In genomic region chr1:184034011-184034557, GRCm38 (mm10) we compare ENCODE assay signal across 8 mouse cellular contexts. TPM values are rescaled to one million over a fixed set of nuclear protein-coding genes. Genes with fewer than 3 reads are reported as not detected.
DNase-seq lines count a peak whose midpoint lies in the region; ATAC-seq and TF ChIP-seq lines count a peak whose summit lies in the region.

Gene 1700056E22Rik (minus strand): TSS chr1:184034301.

- peak within 1 kb of the TSS; percentile 76 for H3K9ac ChIP-seq in MEL (ENCODE audit: control insufficient read depth, low read depth, low read length, poor library complexity, severe bottlenecking)
- H3K9ac ChIP-seq in forebrain, postnatal 0 days = peak within 1 kb of the TSS; percentile 65
- peak within 1 kb of the TSS; percentile 79 for H3K9ac ChIP-seq in lung, embryonic 15.5 days

- peak within 1 kb of the TSS; percentile 68 to 77 for H3K4me3 ChIP-seq in MEL (ENCODE audit: control insufficient read depth in 1 of 2, insufficient read depth in 1 of 2, low read depth in 2 of 2, low read length in 2 of 2)
- peak within 1 kb of the TSS; percentile 69 for H3K4me3 ChIP-seq in cerebellum, adult 2 months (replicated peaks; ENCODE audit: insufficient read depth, low read depth, low read length)
- H3K4me3 ChIP-seq in forebrain, postnatal 0 days (ENCODE audit: low read depth, low read length) = peak within 1 kb of the TSS; percentile 57
- H3K4me3 ChIP-seq in lung, embryonic 15.5 days = peak within 1 kb of the TSS; percentile 73

- TF ChIP-seq CTCF in MEL (IDR thresholded peaks at IDR 0.05 in 2 of 3, conservative IDR thresholded peaks at IDR 0.05 in 1 of 3; ENCODE audit: control insufficient read depth in 1 of 3, insufficient read depth in 1 of 3, low read depth in 2 of 3, low read length in 3 of 3, poor library complexity in 1 of 3, severe bottlenecking in 1 of 3) = peak in 1 of 3 experiments; percentile 39; a peak in 2 of 6 replicates
- TF ChIP-seq CTCF in cerebellum, adult 2 months (IDR thresholded peaks at IDR 0.05; ENCODE audit: borderline replicate concordance, insufficient read depth, low read depth, low read length) = no peak
- peak; percentile 37; the same call in 1 of the 2 replicates for TF ChIP-seq CTCF in forebrain, postnatal 0 days (IDR thresholded peaks at IDR 0.05; ENCODE audit: low read depth)

- H3K27ac ChIP-seq in MEL (ENCODE audit: control insufficient read depth, low read depth, low read length) = peak within 1 kb of the TSS; percentile 55
- peak within 1 kb of the TSS; percentile 82 for H3K27ac ChIP-seq in cerebellum, adult 2 months (ENCODE audit: insufficient read depth, low read length)
- H3K27ac ChIP-seq in forebrain, postnatal 0 days (ENCODE audit: low read depth, low read length) = peak within 1 kb of the TSS; percentile 89
- peak within 1 kb of the TSS; percentile 94 for H3K27ac ChIP-seq in lung, embryonic 15.5 days

- peak; percentile 99 for DNase-seq in MEL (ENCODE audit: low read depth, low spot score)
- peak; percentile 96 to 99 for DNase-seq in cerebellum, adult 2 months
- DNase-seq in forebrain, postnatal 0 days = peak; percentile 100
- peak; percentile 99 for DNase-seq in heart, postnatal 4 days
- peak; percentile 98 to 99 for DNase-seq in layer of hippocampus, adult 8-10 months (ENCODE audit: low spot score in 2 of 2)
- DNase-seq in ovary, adult 18-20 months (ENCODE audit: low spot score) = peak; percentile 99
- peak; percentile 100 for DNase-seq in thymus, postnatal 0 days (ENCODE audit: low spot score)

- peaks cover 2% of the 10 kb centered on the region; the same call in 1 of the 2 replicates for H3K79me2 ChIP-seq in MEL (ENCODE audit: control insufficient read depth, insufficient read depth, low read length, poor library complexity)

- H3K4me2 ChIP-seq in forebrain, postnatal 0 days (ENCODE audit: low read depth) = peak within 1 kb of the TSS; percentile 87
- H3K4me2 ChIP-seq in lung, embryonic 15.5 days = peak within 1 kb of the TSS; percentile 90

- no peaks in the 10 kb centered on the region for H3K27me3 ChIP-seq in MEL (ENCODE audit: control insufficient read depth in 1 of 2, insufficient read depth in 2 of 2, low read length in 2 of 2)
- no peaks in the 10 kb centered on the region for H3K27me3 ChIP-seq in cerebellum, adult 2 months (ENCODE audit: control insufficient read depth, insufficient read depth, low read length)
- H3K27me3 ChIP-seq in forebrain, postnatal 0 days (ENCODE audit: insufficient read depth, low read length) = no peaks in the 10 kb centered on the region
- no peaks in the 10 kb centered on the region for H3K27me3 ChIP-seq in lung, embryonic 15.5 days

- H3K4me1 ChIP-seq in MEL (ENCODE audit: control insufficient read depth in 1 of 2, insufficient read depth in 2 of 2, low read length in 2 of 2) = peaks cover 6 to 14% of the 10 kb centered on the region in 2 experiments
- H3K4me1 ChIP-seq in cerebellum, adult 2 months (ENCODE audit: control insufficient read depth, insufficient read depth, low read length) = peaks cover 9% of the 10 kb centered on the region
- H3K4me1 ChIP-seq in forebrain, postnatal 0 days (ENCODE audit: insufficient read depth) = peaks cover 3% of the 10 kb centered on the region; the same call in 1 of the 2 replicates
- peaks cover 12% of the 10 kb centered on the region for H3K4me1 ChIP-seq in lung, embryonic 15.5 days

- TF ChIP-seq RAD21 in MEL (IDR thresholded peaks at IDR 0.05; ENCODE audit: low read depth, low read length) = no peak

- under 1% methylated on average over 38 of the region's 38 CpGs for WGBS in cerebellum, adult 2 months
- WGBS in forebrain, postnatal 0 days = under 1% methylated on average over 38 of the region's 38 CpGs
- under 1% methylated on average over 38 of the region's 38 CpGs for WGBS in lung, embryonic 15.5 days

- H3K9me3 ChIP-seq in MEL (replicated peaks; ENCODE audit: insufficient read depth, low read length) = no peaks in the 10 kb centered on the region
- H3K9me3 ChIP-seq in forebrain, postnatal 0 days (ENCODE audit: low read length) = no peaks in the 10 kb centered on the region
- H3K9me3 ChIP-seq in lung, embryonic 15.5 days = no peaks in the 10 kb centered on the region

- H3K36me3 ChIP-seq in MEL (ENCODE audit: control insufficient read depth in 1 of 2, insufficient read depth in 2 of 2, low read length in 2 of 2) = peaks cover 0 to 9% of the 10 kb centered on the region in 2 experiments; a peak in 2 of 4 replicates
- H3K36me3 ChIP-seq in forebrain, postnatal 0 days (ENCODE audit: insufficient read depth) = no peaks in the 10 kb centered on the region
- no peaks in the 10 kb centered on the region for H3K36me3 ChIP-seq in lung, embryonic 15.5 days

- TF ChIP-seq POLR2A in MEL (IDR thresholded peaks at IDR 0.05; ENCODE audit: control insufficient read depth in 1 of 2, insufficient read depth in 1 of 2, low read depth in 1 of 2, low read length in 2 of 2, poor library complexity in 1 of 2) = peak in 1 of 2 experiments; percentile 67; a peak in 2 of 4 replicates
- TF ChIP-seq POLR2A in cerebellum, adult 2 months (IDR thresholded peaks at IDR 0.05; ENCODE audit: borderline replicate concordance, insufficient read depth, low read length) = peak; percentile 57; the same call in 1 of the 2 replicates

- peak; percentile 98 for ATAC-seq in forebrain, postnatal 0 days
- peak; percentile 99 for ATAC-seq in lung, embryonic 15.5 days (ENCODE audit: borderline replicate concordance, extremely low read depth, low FRiP score, low TSS enrichment)

- no peak for TF ChIP-seq EP300 in MEL (IDR thresholded peaks at IDR 0.05; ENCODE audit: low read depth in 1 of 2, low read length in 2 of 2)

TF ChIP-seq in MEL, 35 proteins besides CTCF, POLR2A, EP300 and RAD21:
- TF ChIP-seq USF2 (IDR thresholded peaks at IDR 0.05; ENCODE audit: borderline replicate concordance in 1 of 2, insufficient read depth in 1 of 2, low read depth in 1 of 2, low read length in 2 of 2) (no peak), MXI1 (IDR thresholded peaks at IDR 0.05; ENCODE audit: low read depth, low read length) (peak; percentile 75), NELFE (IDR thresholded peaks at IDR 0.05; ENCODE audit: low read depth, low read length) (peak; percentile 52), ZC3H11A (IDR thresholded peaks at IDR 0.05; ENCODE audit: low read depth, low read length) (no peak), MYC (IDR thresholded peaks at IDR 0.05; ENCODE audit: low read depth, low read length) (no peak), JUND (IDR thresholded peaks at IDR 0.05; ENCODE audit: low read depth, low read length) (no peak), GABPA (IDR thresholded peaks at IDR 0.05; ENCODE audit: low read depth, low read length) (no peak), MAZ (IDR thresholded peaks at IDR 0.05; ENCODE audit: low read depth, low read length) (peak; percentile 67), ETS1 (IDR thresholded peaks at IDR 0.05; ENCODE audit: low read depth, low read length) (peak; percentile 83), TAL1 (IDR thresholded peaks at IDR 0.05; ENCODE audit: low read length) (no peak), MAX (IDR thresholded peaks at IDR 0.05; ENCODE audit: low read length) (peak; percentile 77), HCFC1 (IDR thresholded peaks at IDR 0.05; ENCODE audit: low read depth, low read length) (peak; percentile 44; the same call in 1 of the 2 replicates), MYB (IDR thresholded peaks at IDR 0.05; ENCODE audit: low read depth, low read length) (no peak), POLR2AphosphoS5 (IDR thresholded peaks at IDR 0.05; ENCODE audit: borderline replicate concordance, low read depth, low read length) (no peak), TBP (IDR thresholded peaks at IDR 0.05; ENCODE audit: low read depth, low read length) (peak; percentile 73), MAFK (IDR thresholded peaks at IDR 0.05; ENCODE audit: borderline replicate concordance, low read depth, low read length) (no peak), USF1 (IDR thresholded peaks at IDR 0.05; ENCODE audit: low read depth, low read length) (no peak), SIN3A (IDR thresholded peaks at IDR 0.05; ENCODE audit: low read length) (peak; percentile 96), NRF1 (IDR thresholded peaks at IDR 0.05; ENCODE audit: insufficient read depth, low read depth, low read length, poor library complexity, severe bottlenecking) (peak; percentile 36; the same call in 1 of the 2 replicates), RCOR1 (IDR thresholded peaks at IDR 0.05; ENCODE audit: low read depth, low read length) (no peak), GATA1 (IDR thresholded peaks at IDR 0.05; ENCODE audit: low read depth, low read length) (no peak), CHD2 (IDR thresholded peaks at IDR 0.05; ENCODE audit: low read length) (peak; percentile 56), CHD1 (IDR thresholded peaks at IDR 0.05; ENCODE audit: low read depth, low read length) (no peak), POLR2AphosphoS2 (IDR thresholded peaks at IDR 0.05; ENCODE audit: low read length) (no peak), UBTF (IDR thresholded peaks at IDR 0.05; ENCODE audit: borderline replicate concordance, insufficient read depth, low read depth, low read length) (no peak), BHLHE40 (IDR thresholded peaks at IDR 0.05; ENCODE audit: borderline replicate concordance, low read depth, low read length) (no peak), SMC3 (IDR thresholded peaks at IDR 0.05; ENCODE audit: low read depth, low read length) (no peak), E2F4 (IDR thresholded peaks at IDR 0.05; ENCODE audit: borderline replicate concordance, low read depth, low read length) (no peak), ZKSCAN1 (IDR thresholded peaks at IDR 0.05; ENCODE audit: low read depth, low read length) (no peak)

RNA-seq across cellular contexts. Expression of gene 1700056E22Rik, which starts in this region (rescaled TPM):
- 0.16 and 0.35 TPM in 2 replicates for total RNA-seq in MEL (2012; rRNA removed)
- 1 to 10 TPM in 1 of 2 experiments, not detected in 1; 1.1 TPM for polyA plus RNA-seq in MEL (2012; ENCODE audit: insufficient read depth in 1 of 2, insufficient read length in 2 of 2, low read depth in 1 of 2, low replicate concordance in 2 of 2, missing spikeins in 1 of 2)
- polyA plus RNA-seq in cerebellum, adult 2 months (2012; rRNA removed) = 0.51 and 0.71 TPM in 2 replicates
- 0.38 TPM in 1 of 2 replicates, not detected in the other for total RNA-seq in forebrain, postnatal 0 days (2014; rRNA removed)
- polyA plus RNA-seq in forebrain, postnatal 0 days (2015; fragmentation: Nextera tagmentation; extraction: Ambion mirVana) = 0.59 and 0.97 TPM in 2 replicates
- total RNA-seq in heart, postnatal 4 days (2021) = 1 to 10 TPM; 1.8 to 2.6 TPM
- total RNA-seq in layer of hippocampus, adult 8-10 months (2022) = under 1 TPM in 1 of 4 experiments, not detected in 3; 0.25 TPM
- 1.1 and 1.5 TPM in 2 replicates for polyA plus RNA-seq in lung, embryonic 15.5 days (2015; fragmentation: Nextera tagmentation; extraction: Ambion mirVana)
- polyA plus RNA-seq in thymus, postnatal 0 days (2015; fragmentation: Nextera tagmentation; extraction: Ambion mirVana) = 6.2 and 8.7 TPM in 2 replicates

Comparison
In these comparisons a context has a peak if more than half of its experiments do, and no peak if none do; other contexts are left out.
1. Peak in every context shown above with its lines: DNase-seq, ATAC-seq, H3K4me3 ChIP-seq and H3K27ac ChIP-seq.
2. Peak in DNase-seq, H3K4me3 ChIP-seq and H3K27ac ChIP-seq in cerebellum, adult 2 months; RNA of the gene not detected or under 1 TPM.
3. Peak in DNase-seq, ATAC-seq, H3K4me3 ChIP-seq, H3K27ac ChIP-seq, H3K9ac ChIP-seq and H3K4me2 ChIP-seq in forebrain, postnatal 0 days; RNA of the gene not detected or under 1 TPM.
4. Peak in DNase-seq in layer of hippocampus, adult 8-10 months; RNA of the gene not detected or under 1 TPM.